In the genomic region with DNA sequence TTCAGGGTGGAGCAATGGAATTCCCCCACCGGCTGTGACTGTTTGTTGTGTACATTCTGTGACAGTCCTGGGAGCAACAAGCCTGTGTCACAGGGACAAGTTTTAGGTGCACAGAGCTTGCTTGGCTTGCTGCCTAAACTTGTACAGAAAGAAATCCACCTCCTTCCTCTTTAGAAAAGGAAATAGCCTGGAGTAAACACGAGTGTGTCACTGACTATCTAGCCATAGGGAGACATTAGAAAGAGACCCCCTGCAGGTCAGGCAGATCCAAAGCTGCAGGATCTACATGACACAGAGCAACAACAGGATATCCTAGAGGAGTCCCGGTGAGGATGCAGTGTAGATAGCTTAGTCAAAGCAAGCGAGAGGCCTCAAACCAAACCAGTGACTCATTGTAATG, we compare ENCODE assay signal across 10 mouse cellular contexts. TPM values are rescaled to one million over a fixed set of nuclear protein-coding genes. Genes with fewer than 3 reads are reported as not detected.
DNase-seq lines count a peak whose midpoint lies in the region; ATAC-seq and TF ChIP-seq lines count a peak whose summit lies in the region.
"Had no signal": no experiment of that assay in that cellular context is flagged by ENCODE, and none has a peak within 500 bp of the region (broad histone marks: within the 10 kb centered on the region; RNA-seq: fewer than 3 reads in every experiment).

No protein-coding gene starts in this region.

- no peak overlapping the region for H3K9ac ChIP-seq in embryonic facial prominence, embryonic 14.5 days (ENCODE audit: low read depth, low read length)

- no peaks in the 10 kb centered on the region for H3K9me3 ChIP-seq in embryonic facial prominence, embryonic 14.5 days (ENCODE audit: control insufficient read depth, low read length)
- H3K9me3 ChIP-seq in embryonic facial prominence, embryonic 10.5 days, result no peaks in the 10 kb centered on the region

- 40% methylated on average over 4 of the region's 4 CpGs for WGBS in embryonic facial prominence, embryonic 14.5 days
- WGBS in embryonic facial prominence, embryonic 10.5 days, result 50% methylated on average over 4 of the region's 4 CpGs

- no peak for ATAC-seq in embryonic facial prominence, embryonic 14.5 days (ENCODE audit: low read depth)
- ATAC-seq: forebrain, embryonic 16.5 days had no signal

- peaks cover 4% of the 10 kb centered on the region; the same call in 1 of the 2 replicates for H3K4me1 ChIP-seq in embryonic facial prominence, embryonic 14.5 days (ENCODE audit: control insufficient read depth, insufficient read depth, low read length)
- H3K4me1 ChIP-seq in embryonic facial prominence, embryonic 10.5 days, result peaks cover 23% of the 10 kb centered on the region

- H3K27ac ChIP-seq in embryonic facial prominence, embryonic 14.5 days (replicated peaks; ENCODE audit: low read depth, low read length), result no peak overlapping the region; the same call in 1 of the 2 replicates
- H3K27ac ChIP-seq in embryonic facial prominence, embryonic 10.5 days (replicated peaks), result no peak overlapping the region
- peak overlapping the region; percentile 46; the same call in 1 of the 2 replicates for H3K27ac ChIP-seq in layer of hippocampus, adult 2 months

- H3K27me3 ChIP-seq in embryonic facial prominence, embryonic 14.5 days (replicated peaks; ENCODE audit: control insufficient read depth, insufficient read depth, low read length), result no peaks in the 10 kb centered on the region
- H3K27me3 ChIP-seq in embryonic facial prominence, embryonic 10.5 days (replicated peaks; ENCODE audit: low read depth, poor library complexity, severe bottlenecking), result no peaks in the 10 kb centered on the region

- TF ChIP-seq CTCF in layer of hippocampus, adult 2 months (conservative IDR thresholded peaks at IDR 0.05), result no peak
- no peak for TF ChIP-seq CTCF in brain, embryonic 14.5 days (IDR thresholded peaks at IDR 0.05; ENCODE audit: borderline replicate concordance, extremely low read depth, insufficient read depth, insufficient read length)

- DNase-seq in embryonic facial prominence, embryonic 14.5 days (ENCODE audit: low spot score), result peak; percentile 32
- DNase-seq in embryonic facial prominence, embryonic 10.5 days (ENCODE audit: low spot score), result no peak
- no peak for DNase-seq in layer of hippocampus, adult 2 months (ENCODE audit: low spot score in 2 of 2)
- no peak for DNase-seq in layer of hippocampus, postnatal 25 days (ENCODE audit: extremely low spot score in 1 of 2, low spot score in 1 of 2)
- peak; percentile 19 for DNase-seq in brain, embryonic 14.5 days (ENCODE audit: low read depth)
- DNase-seq in lung, postnatal 10 days, result peak; percentile 67
- DNase-seq in adipocyte (ENCODE audit: low spot score), result no peak
- no peak for DNase-seq in cerebellum, postnatal 4 days (ENCODE audit: low spot score in 2 of 2)
- DNase-seq: layer of hippocampus, postnatal 36 days had no signal

- no peak for TF ChIP-seq POLR2A in brain, embryonic 14.5 days (IDR thresholded peaks at IDR 0.05; ENCODE audit: borderline replicate concordance, extremely low read depth, insufficient read depth, insufficient read length, poor library complexity, severe bottlenecking)

- no peak overlapping the region for H3K4me3 ChIP-seq in embryonic facial prominence, embryonic 14.5 days (ENCODE audit: low read depth, low read length)
- no peak overlapping the region for H3K4me3 ChIP-seq in embryonic facial prominence, embryonic 10.5 days
- no peak overlapping the region for H3K4me3 ChIP-seq in layer of hippocampus, adult 2 months

- H3K36me3 ChIP-seq in embryonic facial prominence, embryonic 14.5 days (ENCODE audit: control insufficient read depth, insufficient read depth, low read length), result no peaks in the 10 kb centered on the region
- H3K36me3 ChIP-seq in embryonic facial prominence, embryonic 10.5 days (replicated peaks), result no peaks in the 10 kb centered on the region

- H3K4me2 ChIP-seq in embryonic facial prominence, embryonic 14.5 days (ENCODE audit: low read depth, low read length), result no peak overlapping the region

RNA-seq across cellular contexts. Expression of gene Tbc1d22a, which starts 13.2 kb away (rescaled TPM):
- polyA plus RNA-seq in embryonic facial prominence, embryonic 14.5 days (2014; fragmentation: Nextera tagmentation; extraction: Ambion mirVana), result 8.1 and 11.1 TPM in 2 replicates
- 11.2 and 11.9 TPM in 2 replicates for polyA plus RNA-seq in embryonic facial prominence, embryonic 10.5 days (2016; fragmentation: Nextera tagmentation; extraction: Ambion mirVana)
- total RNA-seq in layer of hippocampus, adult 2 months (2021), result 10 to 100 TPM; 33.2 to 34.7 TPM
- 10 to 100 TPM; 33.5 to 34.5 TPM for total RNA-seq in layer of hippocampus, postnatal 25 days (2021)
- 16.8 and 21.8 TPM in 2 replicates for polyA plus RNA-seq in brain, embryonic 14.5 days (2012; rRNA removed)

RNA-seq across cellular contexts. Expression of gene Cerk, which starts 15.2 kb away (rescaled TPM):
- 16.0 and 16.1 TPM in 2 replicates for polyA plus RNA-seq in embryonic facial prominence, embryonic 14.5 days (2014; fragmentation: Nextera tagmentation; extraction: Ambion mirVana)
- polyA plus RNA-seq in embryonic facial prominence, embryonic 10.5 days (2016; fragmentation: Nextera tagmentation; extraction: Ambion mirVana), result 11.7 and 13.1 TPM in 2 replicates
- total RNA-seq in layer of hippocampus, adult 2 months (2021), result 10 to 100 TPM; 41.6 to 43.0 TPM
- 10 to 100 TPM; 46.3 to 47.4 TPM for total RNA-seq in layer of hippocampus, postnatal 25 days (2021)
- 27.3 and 32.0 TPM in 2 replicates for polyA plus RNA-seq in brain, embryonic 14.5 days (2012; rRNA removed)

Comparison
In these comparisons a context has a peak if more than half of its experiments do, and no peak if none do; other contexts are left out.
1. DNase-seq: peak in embryonic facial prominence, embryonic 14.5 days (single experiment), brain, embryonic 14.5 days (single experiment) and lung, postnatal 10 days (single experiment); none in embryonic facial prominence, embryonic 10.5 days (single experiment), layer of hippocampus, adult 2 months (0 of 2), layer of hippocampus, postnatal 25 days (0 of 2), adipocyte (single experiment) and cerebellum, postnatal 4 days (0 of 2).